Mouse (Mus musculus): Measurements from ENCODE around the gene Bank1. TPM values are rescaled to one million over a fixed set of nuclear protein-coding genes. Genes with fewer than 3 reads are reported as not detected.

The Bank1 gene
- polyA plus RNA-seq, 1 experiment from 2014 or later = 1.0 TPM

DNA sequence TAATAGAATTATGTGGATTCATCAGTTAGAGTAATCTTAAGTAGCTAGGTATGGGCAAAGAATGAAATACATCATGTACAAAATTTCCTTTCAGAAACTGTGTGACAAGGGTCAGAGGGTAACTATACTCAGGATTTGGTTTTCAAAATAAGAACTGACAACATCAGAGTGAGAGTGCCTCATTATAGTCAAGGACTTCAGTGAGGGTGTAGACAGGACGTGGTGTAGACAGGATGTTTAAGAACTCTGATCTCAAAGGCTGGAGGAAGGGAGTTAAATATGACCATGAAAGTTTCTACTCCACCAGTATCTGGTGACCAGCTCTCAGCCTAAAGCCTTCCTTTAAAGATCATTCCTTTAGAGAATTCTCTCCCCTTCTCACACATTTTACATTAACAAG lies 219.4 kb downstream of the Bank1 start:
- WGBS = 60% methylated on average over 1 of the region's 1 CpGs
- H3K9me3 ChIP-seq (ENCODE audit: control insufficient read depth) = no peaks in the 10 kb centered on the region
- H3K9ac ChIP-seq (ENCODE audit: low read depth, low read length) = no peak overlapping the region
- no peak overlapping the region for H3K4me3 ChIP-seq (ENCODE audit: low read depth, low read length)
- no peak overlapping the region for H3K4me2 ChIP-seq (replicated peaks; ENCODE audit: low read depth)
- no peak for TF ChIP-seq CTCF (IDR thresholded peaks at IDR 0.05; ENCODE audit: low read depth)
- H3K27ac ChIP-seq (ENCODE audit: low read depth, low read length) = no peak overlapping the region
- no peaks in the 10 kb centered on the region for H3K36me3 ChIP-seq (ENCODE audit: control insufficient read depth, insufficient read depth)
- H3K27me3 ChIP-seq (replicated peaks; ENCODE audit: control insufficient read depth, insufficient read depth, low read length) = no peaks in the 10 kb centered on the region
- no peaks in the 10 kb centered on the region for H3K4me1 ChIP-seq (replicated peaks; ENCODE audit: control insufficient read depth, insufficient read depth, low read length)
- ATAC-seq = no peak

DNA sequence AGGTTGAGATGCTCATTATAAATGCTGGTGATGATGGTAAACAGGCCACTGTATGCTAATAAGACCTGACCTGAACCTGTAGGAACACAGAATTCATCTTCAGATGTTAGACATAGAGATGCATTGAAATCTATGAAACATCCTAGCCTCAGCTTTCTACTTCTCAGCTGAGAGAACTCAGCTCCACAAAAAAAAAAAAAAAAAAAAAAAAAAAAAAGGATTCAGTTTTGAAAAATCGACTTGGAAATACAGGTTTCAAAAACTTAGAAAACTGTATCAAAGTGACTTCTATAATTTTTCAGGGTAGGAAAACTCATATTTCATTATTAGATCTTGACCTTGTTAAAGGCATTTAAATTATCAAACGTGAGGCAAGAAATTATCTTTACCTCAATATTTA lies 222.5 kb downstream of the Bank1 start:
- 84% methylated on average over 2 of the region's 2 CpGs for WGBS
- H3K4me3 ChIP-seq (ENCODE audit: low read depth, low read length) = no peak overlapping the region
- H3K27me3 ChIP-seq (replicated peaks; ENCODE audit: control insufficient read depth, insufficient read depth, low read length) = no peaks in the 10 kb centered on the region
- ATAC-seq = no peak
- no peak for TF ChIP-seq CTCF (IDR thresholded peaks at IDR 0.05; ENCODE audit: low read depth)
- H3K4me2 ChIP-seq (replicated peaks; ENCODE audit: low read depth) = no peak overlapping the region
- no peak overlapping the region for H3K27ac ChIP-seq (ENCODE audit: low read depth, low read length)
- H3K36me3 ChIP-seq (ENCODE audit: control insufficient read depth, insufficient read depth) = no peaks in the 10 kb centered on the region
- no peak overlapping the region for H3K9ac ChIP-seq (ENCODE audit: low read depth, low read length)
- no peaks in the 10 kb centered on the region for H3K9me3 ChIP-seq (ENCODE audit: control insufficient read depth)
- no peaks in the 10 kb centered on the region for H3K4me1 ChIP-seq (replicated peaks; ENCODE audit: control insufficient read depth, insufficient read depth, low read length)

DNA sequence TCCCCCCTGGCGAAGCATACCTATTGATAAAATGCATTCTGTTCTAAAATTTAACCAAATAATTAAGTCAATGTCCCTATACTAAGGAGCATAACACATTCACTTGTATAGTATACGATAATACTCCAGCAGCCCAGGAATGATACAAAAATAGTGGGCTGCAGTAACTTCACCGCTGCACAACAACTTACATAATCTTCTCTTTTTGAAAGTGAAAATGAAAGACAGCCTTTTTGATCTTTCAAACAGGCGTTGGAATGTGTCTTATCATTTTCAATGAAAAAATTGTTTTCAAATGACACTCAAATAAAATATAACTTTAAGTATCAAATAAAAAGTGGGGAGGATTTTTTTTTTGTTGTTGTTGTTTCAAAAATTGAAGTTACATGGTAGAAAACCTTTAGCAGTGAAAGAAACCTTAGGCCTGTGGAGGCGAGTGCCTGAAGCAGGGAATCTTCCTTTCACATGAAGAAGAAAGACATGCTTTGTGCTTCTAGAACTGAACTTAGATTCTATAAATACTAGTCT lies 224.8 kb downstream of the Bank1 start:
- no peak overlapping the region for H3K9ac ChIP-seq (ENCODE audit: low read depth, low read length)
- no peaks in the 10 kb centered on the region for H3K36me3 ChIP-seq (ENCODE audit: control insufficient read depth, insufficient read depth)
- no peak overlapping the region for H3K4me3 ChIP-seq (ENCODE audit: low read depth, low read length)
- H3K27me3 ChIP-seq (replicated peaks; ENCODE audit: control insufficient read depth, insufficient read depth, low read length) = no peaks in the 10 kb centered on the region
- no peaks in the 10 kb centered on the region for H3K4me1 ChIP-seq (replicated peaks; ENCODE audit: control insufficient read depth, insufficient read depth, low read length)
- H3K27ac ChIP-seq (ENCODE audit: low read depth, low read length) = no peak overlapping the region
- no peak overlapping the region for H3K4me2 ChIP-seq (replicated peaks; ENCODE audit: low read depth)
- no peaks in the 10 kb centered on the region for H3K9me3 ChIP-seq (ENCODE audit: control insufficient read depth)
- WGBS = 81% methylated on average over 5 of the region's 5 CpGs
- ATAC-seq = no peak
- no peak for TF ChIP-seq CTCF (IDR thresholded peaks at IDR 0.05; ENCODE audit: low read depth)

DNA sequence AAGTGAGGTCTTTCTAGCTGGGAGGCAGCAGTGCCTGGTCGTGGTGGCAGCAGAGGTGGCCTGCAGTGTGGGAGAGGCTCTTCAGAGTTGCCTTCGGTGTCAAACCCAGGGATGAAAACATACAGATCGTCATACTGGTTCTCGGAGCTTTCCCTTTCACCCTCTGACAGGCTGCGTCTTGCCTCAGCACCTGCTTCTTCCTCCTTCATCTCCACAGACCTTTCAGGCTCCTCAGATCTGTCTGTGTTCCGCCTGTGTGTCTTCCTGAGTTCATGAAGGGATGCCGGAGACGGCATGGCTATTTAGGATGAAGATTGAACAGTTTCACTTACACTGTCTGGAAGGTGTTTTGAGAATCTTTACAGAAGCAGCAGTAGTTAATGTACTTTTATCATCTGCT lies 225.6 kb downstream of the Bank1 start:
- H3K9me3 ChIP-seq (ENCODE audit: control insufficient read depth) = no peaks in the 10 kb centered on the region
- H3K27me3 ChIP-seq (replicated peaks; ENCODE audit: control insufficient read depth, insufficient read depth, low read length) = no peaks in the 10 kb centered on the region
- H3K36me3 ChIP-seq (ENCODE audit: control insufficient read depth, insufficient read depth) = no peaks in the 10 kb centered on the region
- no peak overlapping the region for H3K9ac ChIP-seq (ENCODE audit: low read depth, low read length)
- no peak overlapping the region for H3K27ac ChIP-seq (ENCODE audit: low read depth, low read length)
- no peak for TF ChIP-seq CTCF (IDR thresholded peaks at IDR 0.05; ENCODE audit: low read depth)
- ATAC-seq = no peak
- H3K4me2 ChIP-seq (replicated peaks; ENCODE audit: low read depth) = no peak overlapping the region
- H3K4me3 ChIP-seq (ENCODE audit: low read depth, low read length) = no peak overlapping the region
- no peaks in the 10 kb centered on the region for H3K4me1 ChIP-seq (replicated peaks; ENCODE audit: control insufficient read depth, insufficient read depth, low read length)
- WGBS = 86% methylated on average over 8 of the region's 8 CpGs

- Histone ChIP-seq H3K4me3 (ENCODE audit: low read depth, low read length) (no peak overlapping the region), H3K4me2 (replicated peaks; ENCODE audit: low read depth) (no peak overlapping the region), H3K36me3 (ENCODE audit: control insufficient read depth, insufficient read depth) (no peaks in the 10 kb centered on the region), H3K27ac (ENCODE audit: low read depth, low read length) (no peak overlapping the region), H3K27me3 (replicated peaks; ENCODE audit: control insufficient read depth, insufficient read depth, low read length) (no peaks in the 10 kb centered on the region), H3K9me3 (ENCODE audit: control insufficient read depth) (no peaks in the 10 kb centered on the region), H3K4me1 (replicated peaks; ENCODE audit: control insufficient read depth, insufficient read depth, low read length) (no peaks in the 10 kb centered on the region), H3K9ac (ENCODE audit: low read depth, low read length) (no peak overlapping the region)
- no peak for ATAC-seq
- no peak for TF ChIP-seq CTCF (IDR thresholded peaks at IDR 0.05; ENCODE audit: low read depth)
- WGBS = 78% methylated on average over 7 of the region's 7 CpGs
Measured at GRCm38 (mm10) chr3:136086948-136087660, 238.8 kb downstream of the Bank1 start.

DNA sequence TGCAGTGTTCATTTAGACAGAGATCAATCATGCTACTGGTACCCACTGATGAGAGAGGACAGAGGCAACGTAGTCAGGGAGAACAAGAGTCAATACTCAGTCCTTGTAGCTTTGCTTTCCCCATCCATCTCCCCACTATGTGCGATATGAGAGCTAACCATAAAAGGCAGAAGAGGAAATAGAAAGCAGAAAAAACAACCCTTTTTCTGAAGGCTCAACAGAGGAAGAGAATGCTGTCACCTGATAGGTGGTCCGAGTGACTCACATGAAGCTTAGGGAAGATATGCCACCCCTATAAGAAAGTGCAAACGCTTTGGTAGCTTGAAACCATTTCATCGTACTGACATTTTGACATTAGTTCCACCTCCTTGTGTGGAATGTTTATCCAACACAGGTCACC lies 239.4 kb downstream of the Bank1 start:
- no peak overlapping the region for H3K27ac ChIP-seq (ENCODE audit: low read depth, low read length)
- H3K36me3 ChIP-seq (ENCODE audit: control insufficient read depth, insufficient read depth) = no peaks in the 10 kb centered on the region
- no peaks in the 10 kb centered on the region for H3K9me3 ChIP-seq (ENCODE audit: control insufficient read depth)
- no peak overlapping the region for H3K9ac ChIP-seq (ENCODE audit: low read depth, low read length)
- WGBS = 73% methylated on average over 5 of the region's 5 CpGs
- H3K4me2 ChIP-seq (replicated peaks; ENCODE audit: low read depth) = no peak overlapping the region
- H3K4me1 ChIP-seq (replicated peaks; ENCODE audit: control insufficient read depth, insufficient read depth, low read length) = no peaks in the 10 kb centered on the region
- TF ChIP-seq CTCF (IDR thresholded peaks at IDR 0.05; ENCODE audit: low read depth) = no peak
- no peak for ATAC-seq
- H3K27me3 ChIP-seq (replicated peaks; ENCODE audit: control insufficient read depth, insufficient read depth, low read length) = no peaks in the 10 kb centered on the region
- H3K4me3 ChIP-seq (ENCODE audit: low read depth, low read length) = no peak overlapping the region

Data from intestine, postnatal 0 days (tissue).